Mouse (Mus musculus) erythroblast, embryonic 14.5 days (primary cell): ENCODE results near the gene Ccdc177.

ENCODE experiments used
- GATA1 ChIP-seq: IDR thresholded peaks from 2 replicates; pipeline ENCODE4 v1.6.1; 2012; ENCODE audit warnings: low read length, inconsistent platforms, mixed read lengths
- TAL1 ChIP-seq: IDR thresholded peaks from 3 replicates; pipeline ENCODE4 v1.6.1; 2012; ENCODE audit warnings: low read length, inconsistent platforms, mixed read lengths

DNA sequence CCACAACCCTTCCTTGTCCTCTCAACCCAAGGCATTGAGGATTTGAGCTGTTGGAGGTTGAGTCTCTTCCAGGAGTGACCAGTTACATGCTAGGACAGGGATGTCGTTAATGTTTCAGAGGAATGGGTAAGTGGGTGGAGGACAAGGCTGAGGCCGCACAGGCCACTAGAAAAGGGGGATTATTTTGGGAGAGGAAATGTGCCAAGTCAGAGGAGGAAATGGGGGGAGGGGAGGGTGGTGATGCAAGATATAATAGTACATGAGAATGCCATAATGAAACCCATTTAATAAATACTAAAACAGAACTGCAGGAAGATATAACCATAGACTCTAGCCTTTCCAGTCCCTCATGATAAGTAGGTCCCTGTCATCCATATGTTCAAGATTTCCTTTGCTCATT lies 49.5 kb upstream of the Ccdc177 start:
- TF ChIP-seq GATA1 (no peak), TAL1 (no peak)
